Mouse (Mus musculus) limb, embryonic 11.5 days (tissue): ENCODE data around the gene Extl2. TPM values are rescaled to one million over a fixed set of nuclear protein-coding genes. Genes with fewer than 3 reads are reported as not detected.
A peak's percentile ranks its signal among the peaks of the same experiment; 100 is the strongest.

Experiments used
- ATAC-seq: fragments of 200-750 bp; cut with Nextera tagmentation; 2 replicates; pipeline ENCODE4 v1.8.0; 2017; ENCODE audit warnings: low read depth; ENCODE audit not compliant: insufficient number of reproducible peaks, low FRiP score, low TSS enrichment
- DNase-seq: peaks from one replicate; pipeline ENCODE4 v3.0.0-alpha.2; 2015; ENCODE audit warnings: low spot score
- H3K27ac ChIP-seq: fragments of 300-500 bp; sonication (generic); replicated peaks from 2 replicates; pipeline ENCODE4 v1.5.1; 2014; ENCODE audit warnings: low read depth, mild to moderate bottlenecking, low read length
- H3K27me3 ChIP-seq: fragments of 300-500 bp; sonication (generic); 2 replicates; pipeline ENCODE4 v1.6.1; 2014; ENCODE audit warnings: mild to moderate bottlenecking, low read length, mixed read lengths; ENCODE audit not compliant: control insufficient read depth, insufficient read depth
- H3K36me3 ChIP-seq: fragments of 300-500 bp; sonication (generic); 2 replicates; pipeline ENCODE4 v1.6.1; 2014; ENCODE audit warnings: mild to moderate bottlenecking, low read length, moderate library complexity, mixed read lengths; ENCODE audit not compliant: control insufficient read depth, insufficient read depth
- H3K4me1 ChIP-seq: fragments of 300-500 bp; sonication (generic); 2 replicates; pipeline ENCODE4 v1.6.1; 2014; ENCODE audit warnings: low read length, mixed read lengths; ENCODE audit not compliant: control insufficient read depth, insufficient read depth
- H3K4me2 ChIP-seq: fragments of 300-500 bp; sonication (generic); 2 replicates; pipeline ENCODE4 v1.6.1; 2014; ENCODE audit warnings: low read depth, mild to moderate bottlenecking, moderate library complexity; ENCODE audit not compliant: severe bottlenecking
- H3K4me3 ChIP-seq: fragments of 300-500 bp; sonication (generic); 2 replicates; pipeline ENCODE4 v1.5.1; 2014; ENCODE audit warnings: low read depth, low read length
- H3K9ac ChIP-seq: fragments of 300-500 bp; sonication (generic); 2 replicates; pipeline ENCODE4 v1.6.1; 2014; ENCODE audit warnings: mild to moderate bottlenecking, low read length
- H3K9me3 ChIP-seq: fragments of 300-500 bp; sonication (generic); 2 replicates; pipeline ENCODE4 v1.6.1; 2016; ENCODE audit warnings: low read length; ENCODE audit not compliant: control insufficient read depth
- WGBS: fragments of 180-500 bp; shearing (Covaris S2); extraction: QIAGEN DNeasy Blood & Tissue Kit; methylation state at CpG from one replicate; pipeline ENCODE4 v1.1.7; 2014; 5-methylcytosine and 5-hydroxymethylcytosine counted together
- polyA plus RNA-seq: library from polyadenylated mRNA; unstranded; fragments of >200 nt; fragmentation: Nextera tagmentation; extraction: Ambion mirVana; gene quantifications from 2 replicates; pipeline ENCODE4 v1.2.1, GENCODE M21; 2014

Extl2 gene
- polyA plus RNA-seq, 1 experiment from 2014 or later: 18.1 TPM

- DNase-seq: peak; percentile 23
Measured at GRCm38 (mm10) chr3:116033871-116034222, 26.6 kb downstream of the Extl2 start.

GRCm38 (mm10) chr3:116040776-116041175, 33.5 kb downstream of the Extl2 start:
- H3K9ac ChIP-seq: no peak overlapping the region
- H3K27ac ChIP-seq: no peak overlapping the region
- no peak overlapping the region for H3K4me3 ChIP-seq
- H3K27me3 ChIP-seq: no peaks in the 10 kb centered on the region
- no peak overlapping the region for H3K4me2 ChIP-seq
- H3K36me3 ChIP-seq: no peaks in the 10 kb centered on the region
- DNase-seq: no peak
- WGBS: 85% methylated on average over 3 of the region's 3 CpGs
- H3K9me3 ChIP-seq: no peaks in the 10 kb centered on the region
- no peak for ATAC-seq
- no peaks in the 10 kb centered on the region for H3K4me1 ChIP-seq

More at GRCm38 (mm10) chr3:116033871-116034222, 26.6 kb downstream of the Extl2 start:
- peak; percentile 21; the same call in 1 of the 2 replicates for ATAC-seq
- no peaks in the 10 kb centered on the region for H3K36me3 ChIP-seq
- WGBS: 63% methylated on average over 3 of the region's 3 CpGs
- H3K4me3 ChIP-seq: no peak overlapping the region
- no peaks in the 10 kb centered on the region for H3K27me3 ChIP-seq
- no peaks in the 10 kb centered on the region for H3K9me3 ChIP-seq
- no peak overlapping the region for H3K9ac ChIP-seq
- peaks cover 5% of the 10 kb centered on the region; the same call in 1 of the 2 replicates for H3K4me1 ChIP-seq
- no peak overlapping the region for H3K4me2 ChIP-seq
- H3K27ac ChIP-seq: no peak overlapping the region

- no peaks in the 10 kb centered on the region for H3K27me3 ChIP-seq
- H3K36me3 ChIP-seq: no peaks in the 10 kb centered on the region
- no peak overlapping the region for H3K27ac ChIP-seq
- no peaks in the 10 kb centered on the region for H3K9me3 ChIP-seq
- no peaks in the 10 kb centered on the region for H3K4me1 ChIP-seq
- H3K4me3 ChIP-seq: no peak overlapping the region
- DNase-seq: no peak
- H3K9ac ChIP-seq: no peak overlapping the region
- H3K4me2 ChIP-seq: no peak overlapping the region
- no peak for ATAC-seq
- 78% methylated on average over 2 of the region's 2 CpGs for WGBS
Measured at GRCm38 (mm10) chr3:116046000-116046399, 38.7 kb downstream of the Extl2 start.

- Histone ChIP-seq H3K27ac (no peak overlapping the region), H3K4me3 (no peak overlapping the region), H3K9ac (no peak overlapping the region), H3K36me3 (no peaks in the 10 kb centered on the region), H3K9me3 (no peaks in the 10 kb centered on the region), H3K27me3 (no peaks in the 10 kb centered on the region), H3K4me1 (no peaks in the 10 kb centered on the region), H3K4me2 (no peak overlapping the region)
- no peak for DNase-seq
- ATAC-seq: no peak
- 71% methylated on average over 5 of the region's 5 CpGs for WGBS
Measured at GRCm38 (mm10) chr3:116047034-116047433, 39.8 kb downstream of the Extl2 start.

- 70% methylated on average over 6 of the region's 6 CpGs for WGBS
- Histone ChIP-seq H3K4me3 (no peak overlapping the region), H3K36me3 (no peaks in the 10 kb centered on the region), H3K27me3 (no peaks in the 10 kb centered on the region), H3K27ac (no peak overlapping the region), H3K4me1 (no peaks in the 10 kb centered on the region), H3K9me3 (no peaks in the 10 kb centered on the region), H3K9ac (no peak overlapping the region), H3K4me2 (no peak overlapping the region)
- ATAC-seq: no peak
- no peak for DNase-seq
Measured at GRCm38 (mm10) chr3:116057078-116057477, 49.8 kb downstream of the Extl2 start.

- ATAC-seq (no peak), DNase-seq (no peak)
- WGBS: 84% methylated on average over 5 of the region's 5 CpGs
- H3K27me3 ChIP-seq: no peaks in the 10 kb centered on the region
- no peak overlapping the region for H3K9ac ChIP-seq
- H3K27ac ChIP-seq: no peak overlapping the region
- no peak overlapping the region for H3K4me2 ChIP-seq
- H3K4me3 ChIP-seq: no peak overlapping the region
- H3K4me1 ChIP-seq: no peaks in the 10 kb centered on the region
- no peaks in the 10 kb centered on the region for H3K36me3 ChIP-seq
- no peaks in the 10 kb centered on the region for H3K9me3 ChIP-seq
Measured at GRCm38 (mm10) chr3:116060320-116060719, 53.1 kb downstream of the Extl2 start.

- Histone ChIP-seq H3K9me3 (no peaks in the 10 kb centered on the region), H3K4me1 (no peaks in the 10 kb centered on the region), H3K27ac (no peak overlapping the region), H3K4me2 (no peak overlapping the region), H3K4me3 (no peak overlapping the region), H3K36me3 (no peaks in the 10 kb centered on the region), H3K27me3 (no peaks in the 10 kb centered on the region), H3K9ac (no peak overlapping the region)
- DNase-seq: no peak
- whole genome bisulfite sequencing: 87% methylated on average over 2 of the region's 2 CpGs
- no peak for ATAC-seq
Measured at GRCm38 (mm10) chr3:116062141-116062540, 54.9 kb downstream of the Extl2 start.

GRCm38 (mm10) chr3:116072584-116072983, 65.3 kb downstream of the Extl2 start:
- Histone ChIP-seq H3K27me3 (no peaks in the 10 kb centered on the region), H3K9ac (no peak overlapping the region), H3K9me3 (no peaks in the 10 kb centered on the region), H3K36me3 (no peaks in the 10 kb centered on the region), H3K27ac (no peak overlapping the region), H3K4me1 (no peaks in the 10 kb centered on the region), H3K4me2 (no peak overlapping the region), H3K4me3 (no peak overlapping the region)
- DNase-seq (no peak), ATAC-seq (no peak)
- 88% methylated on average over 2 of the region's 2 CpGs for WGBS

- Histone ChIP-seq H3K4me2 (no peak overlapping the region), H3K27ac (no peak overlapping the region), H3K36me3 (no peaks in the 10 kb centered on the region), H3K4me1 (no peaks in the 10 kb centered on the region), H3K27me3 (no peaks in the 10 kb centered on the region), H3K9me3 (no peaks in the 10 kb centered on the region), H3K4me3 (no peak overlapping the region), H3K9ac (no peak overlapping the region)
- ATAC-seq (no peak), DNase-seq (no peak)
- WGBS: 86% methylated on average over 2 of the region's 2 CpGs
Measured at GRCm38 (mm10) chr3:116076739-116077138, 69.5 kb downstream of the Extl2 start.
